Mouse (Mus musculus) brain, embryonic 14.5 days (tissue): ENCODE data around the gene Stac.

Source experiments
- CTCF ChIP-seq: fragments of 200-500 bp; IDR thresholded peaks from 2 replicates; pipeline ENCODE4 v1.5.1; 2012; ENCODE audit warnings: inconsistent platforms, mild to moderate bottlenecking, moderate library complexity, borderline replicate concordance; ENCODE audit not compliant: insufficient read depth, insufficient read length; ENCODE audit errors: extremely low read depth
- POLR2A ChIP-seq: fragments of 200-500 bp; IDR thresholded peaks from 2 replicates; pipeline ENCODE4 v1.6.1; 2012; ENCODE audit warnings: mild to moderate bottlenecking, inconsistent platforms, borderline replicate concordance; ENCODE audit not compliant: poor library complexity, insufficient read depth, insufficient read length, severe bottlenecking; ENCODE audit errors: extremely low read depth

DNA sequence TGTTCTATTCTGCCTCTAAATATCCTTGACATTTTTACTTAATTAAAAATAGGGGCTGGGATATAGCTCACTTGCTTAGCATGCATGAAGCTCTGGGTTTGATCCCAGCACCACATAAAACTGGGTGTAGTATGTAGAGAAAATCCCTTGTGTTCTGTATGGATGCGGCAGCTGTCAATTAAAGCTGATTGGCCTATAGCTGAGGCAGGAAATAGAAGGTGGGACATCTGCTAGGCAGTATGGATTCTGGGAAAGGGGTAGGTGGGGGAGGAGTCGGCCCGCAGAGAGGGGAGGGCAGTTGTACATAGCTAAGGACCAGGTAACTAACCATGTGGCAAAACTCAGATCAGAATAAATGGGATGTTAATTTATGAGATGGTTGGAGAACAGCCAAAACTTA, 166.3 kb downstream of the Stac start:
- TF ChIP-seq POLR2A (no peak), CTCF (no peak)
